Mouse (Mus musculus): Measurements from ENCODE around the gene Fcor.

DNA sequence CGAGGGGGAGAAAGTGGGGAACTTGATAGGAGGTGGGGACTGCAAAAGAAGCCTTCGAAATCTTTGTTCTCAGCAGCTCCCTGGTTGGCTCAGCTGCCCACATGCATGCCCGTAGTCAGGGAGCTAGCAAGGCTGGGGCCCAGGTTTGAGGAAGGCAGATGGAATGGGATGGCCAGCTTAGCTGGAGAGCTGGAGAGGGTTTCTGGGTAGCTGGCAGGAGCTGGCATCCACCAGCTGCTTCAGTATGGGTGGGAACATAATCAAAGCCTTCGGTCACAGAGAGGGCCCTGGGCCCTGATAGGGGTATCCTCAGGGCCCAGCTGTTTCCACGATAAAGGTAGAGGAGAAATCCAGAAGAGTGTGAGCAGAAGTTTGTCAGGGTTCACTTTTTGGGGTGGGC, 10.3 kb upstream of the Fcor start:
- no peak for TF ChIP-seq CTCF (IDR thresholded peaks at IDR 0.05; ENCODE audit: control insufficient read depth, insufficient read depth, low read length)
- no peak for TF ChIP-seq POLR2A (IDR thresholded peaks at IDR 0.05; ENCODE audit: borderline replicate concordance, control insufficient read depth, low read depth, low read length)

All from bone marrow, adult 2 months (tissue).